Mouse (Mus musculus) neural tube, embryonic 11.5 days (tissue): Measurements from ENCODE around the gene Sp100. TPM values are rescaled to one million over a fixed set of nuclear protein-coding genes. Genes with fewer than 3 reads are reported as not detected.
"Not testable (repeated sequence)": the region's sequence is repeated elsewhere in the genome, so short reads cannot be mapped to it uniquely, and the experiment has no call there.

Experiments
- ATAC-seq: fragments of 200-750 bp; cut with Nextera tagmentation; 2 replicates; pipeline ENCODE4 v1.8.0; 2017; ENCODE audit warnings: moderate number of reproducible peaks, mild to moderate bottlenecking, moderate TSS enrichment, moderate library complexity; ENCODE audit not compliant: insufficient read depth, low FRiP score, low TSS enrichment
- DNase-seq: peaks from one replicate; pipeline ENCODE4 v3.0.0-alpha.2; 2015; ENCODE audit warnings: low spot score
- H3K27ac ChIP-seq: fragments of 300-500 bp; sonication (generic); 2 replicates; pipeline ENCODE4 v1.5.1; 2014; ENCODE audit warnings: low read depth, mild to moderate bottlenecking, low read length
- H3K27me3 ChIP-seq: fragments of 300-500 bp; sonication (generic); 2 replicates; pipeline ENCODE4 v1.6.1; 2014; ENCODE audit warnings: mild to moderate bottlenecking, low read length, mixed read lengths; ENCODE audit not compliant: control insufficient read depth, insufficient read depth
- H3K36me3 ChIP-seq: fragments of 300-500 bp; sonication (generic); 2 replicates; pipeline ENCODE4 v1.6.1; 2014; ENCODE audit warnings: mild to moderate bottlenecking, low read length, moderate library complexity, mixed read lengths; ENCODE audit not compliant: control insufficient read depth, insufficient read depth
- H3K4me1 ChIP-seq: fragments of 300-500 bp; sonication (generic); 2 replicates; pipeline ENCODE4 v1.6.1; 2014; ENCODE audit warnings: low read length, mixed read lengths; ENCODE audit not compliant: control insufficient read depth, insufficient read depth
- H3K4me2 ChIP-seq: fragments of 300-500 bp; sonication (generic); 2 replicates; pipeline ENCODE4 v1.6.1; 2014; ENCODE audit warnings: low read depth, mild to moderate bottlenecking, moderate library complexity
- H3K4me3 ChIP-seq: fragments of 300-500 bp; sonication (generic); 2 replicates; pipeline ENCODE4 v1.5.1; 2014; ENCODE audit warnings: low read depth, low read length
- H3K9ac ChIP-seq: fragments of 300-500 bp; sonication (generic); 2 replicates; pipeline ENCODE4 v1.6.1; 2014; ENCODE audit warnings: mild to moderate bottlenecking, low read length
- H3K9me3 ChIP-seq: fragments of 300-500 bp; sonication (generic); 2 replicates; pipeline ENCODE4 v1.6.1; 2016; ENCODE audit warnings: low read length; ENCODE audit not compliant: control insufficient read depth
- WGBS: fragments of 180-500 bp; shearing (Covaris S2); extraction: QIAGEN DNeasy Blood & Tissue Kit; methylation state at CpG from one replicate; pipeline ENCODE4 v1.1.7; 2014; 5-methylcytosine and 5-hydroxymethylcytosine counted together
- polyA plus RNA-seq: library from polyadenylated mRNA; unstranded; fragments of >200 nt; fragmentation: Nextera tagmentation; extraction: Ambion mirVana; gene quantifications from 2 replicates; pipeline ENCODE4 v1.2.1, GENCODE M21; 2014

Sp100 gene
- polyA plus RNA-seq, 1 experiment from 2014 or later: 0.33 TPM

GRCm38 (mm10) chr1:85618689-85619088 lies 31.1 kb upstream of the Sp100 start:
- not testable (repeated sequence) for H3K9ac ChIP-seq, H3K9me3 ChIP-seq, H3K27ac ChIP-seq, ATAC-seq, H3K4me2 ChIP-seq, H3K4me1 ChIP-seq, H3K4me3 ChIP-seq, DNase-seq, H3K27me3 ChIP-seq, H3K36me3 ChIP-seq
- 50% methylated on average over 1 of the region's 1 CpGs for WGBS

GRCm38 (mm10) chr1:85636936-85637335 lies 12.9 kb upstream of the Sp100 start:
- not testable (repeated sequence) for H3K4me3 ChIP-seq, H3K4me2 ChIP-seq, DNase-seq, H3K27me3 ChIP-seq, ATAC-seq, H3K4me1 ChIP-seq, H3K27ac ChIP-seq, H3K9ac ChIP-seq, H3K36me3 ChIP-seq, H3K9me3 ChIP-seq
- 64% methylated on average over 3 of the region's 3 CpGs for WGBS

GRCm38 (mm10) chr1:85638144-85638543 lies 11.6 kb upstream of the Sp100 start:
- not testable (repeated sequence) for DNase-seq, H3K9ac ChIP-seq, H3K9me3 ChIP-seq, H3K27ac ChIP-seq, ATAC-seq, H3K36me3 ChIP-seq, H3K4me1 ChIP-seq, H3K27me3 ChIP-seq, H3K4me3 ChIP-seq, H3K4me2 ChIP-seq
- 83% methylated on average over 4 of the region's 4 CpGs for WGBS

- H3K9ac ChIP-seq, H3K36me3 ChIP-seq, H3K27me3 ChIP-seq, H3K4me1 ChIP-seq, H3K4me2 ChIP-seq, H3K9me3 ChIP-seq, H3K4me3 ChIP-seq, H3K27ac ChIP-seq, ATAC-seq, DNase-seq: not testable (repeated sequence)
- WGBS: 82% methylated on average over 3 of the region's 5 CpGs
These were observed 736 bp downstream of the Sp100 start for GRCm38 (mm10) chr1:85650524-85650923.

GRCm38 (mm10) chr1:85651770-85652275 lies 2.0 kb downstream of the Sp100 start:
- not testable (repeated sequence) for H3K36me3 ChIP-seq, H3K9ac ChIP-seq, H3K27ac ChIP-seq, DNase-seq, H3K4me3 ChIP-seq, ATAC-seq, H3K4me1 ChIP-seq, H3K9me3 ChIP-seq, H3K4me2 ChIP-seq, H3K27me3 ChIP-seq
- WGBS: 87% methylated on average over 13 of the region's 13 CpGs

GRCm38 (mm10) chr1:85657211-85657610 lies 7.4 kb downstream of the Sp100 start:
- ATAC-seq, DNase-seq: not testable (repeated sequence)

GRCm38 (mm10) chr1:85664266-85664665 lies 14.5 kb downstream of the Sp100 start:
- Histone ChIP-seq H3K4me1 (no peaks in the 10 kb centered on the region), H3K9ac (no peak overlapping the region), H3K9me3 (no peaks in the 10 kb centered on the region), H3K4me2 (no peak overlapping the region), H3K27ac (no peak overlapping the region), H3K4me3 (no peak overlapping the region), H3K27me3 (no peaks in the 10 kb centered on the region), H3K36me3 (no peaks in the 10 kb centered on the region)
- no peak for ATAC-seq
- DNase-seq: no peak

More at GRCm38 (mm10) chr1:85657211-85657610, 7.4 kb downstream of the Sp100 start:
- not testable (repeated sequence) for H3K9me3 ChIP-seq, H3K36me3 ChIP-seq, H3K27ac ChIP-seq, H3K4me2 ChIP-seq, H3K4me1 ChIP-seq, H3K4me3 ChIP-seq, H3K9ac ChIP-seq, H3K27me3 ChIP-seq
- WGBS: 92% methylated on average over 2 of the region's 2 CpGs

GRCm38 (mm10) chr1:85680226-85680625 lies 30.4 kb downstream of the Sp100 start:
- H3K9me3 ChIP-seq: no peaks in the 10 kb centered on the region
- WGBS: 80% methylated on average over 4 of the region's 4 CpGs
- H3K4me3 ChIP-seq: no peak overlapping the region
- no peak for ATAC-seq
- no peak overlapping the region for H3K4me2 ChIP-seq
- DNase-seq: no peak
- H3K4me1 ChIP-seq: no peaks in the 10 kb centered on the region
- no peak overlapping the region for H3K27ac ChIP-seq
- no peaks in the 10 kb centered on the region for H3K27me3 ChIP-seq
- H3K36me3 ChIP-seq: no peaks in the 10 kb centered on the region
- H3K9ac ChIP-seq: no peak overlapping the region

- WGBS: 76% methylated on average over 5 of the region's 5 CpGs
- Histone ChIP-seq H3K36me3 (no peaks in the 10 kb centered on the region), H3K9me3 (no peaks in the 10 kb centered on the region), H3K9ac (no peak overlapping the region), H3K4me2 (no peak overlapping the region), H3K27me3 (no peaks in the 10 kb centered on the region), H3K4me3 (no peak overlapping the region), H3K4me1 (no peaks in the 10 kb centered on the region), H3K27ac (no peak overlapping the region)
- ATAC-seq: no peak
- DNase-seq: no peak
These were observed 36.9 kb downstream of the Sp100 start for GRCm38 (mm10) chr1:85686666-85687065.
